Mouse (Mus musculus) heart, postnatal 0 days (tissue): ENCODE data around the gene Rbp1.

Experiments used
- CTCF ChIP-seq: IDR thresholded peaks from 2 replicates; pipeline ENCODE4 v1.5.1; 2016; ENCODE audit warnings: antibody characterized with exemption, control low read depth, low read depth
- EP300 ChIP-seq: IDR thresholded peaks from 2 replicates; pipeline ENCODE4 v1.6.1; 2016; ENCODE audit warnings: antibody characterized with exemption, low read depth

DNA sequence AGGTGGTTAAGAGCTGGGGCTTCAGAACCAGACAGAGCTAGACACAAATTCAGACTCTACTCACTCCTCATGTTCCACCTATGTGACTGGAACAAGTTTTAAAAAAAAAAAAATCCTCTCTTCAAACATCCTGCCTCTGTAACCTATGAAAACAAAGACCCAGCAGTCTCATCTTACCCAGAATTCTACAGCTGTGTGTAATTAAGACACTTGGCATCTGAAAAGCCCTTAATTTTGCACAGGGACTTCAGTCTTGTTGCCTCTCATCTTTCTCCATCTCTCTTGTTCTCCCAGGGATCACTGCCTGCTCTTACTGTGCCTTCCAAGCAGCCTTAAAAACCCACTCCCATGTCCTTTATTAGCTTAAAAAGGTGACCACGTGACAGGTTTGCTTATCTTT is 2.1 kb upstream of the Rbp1 start:
- no peak for TF ChIP-seq EP300
- no peak for TF ChIP-seq CTCF
